Mouse (Mus musculus): ENCODE measurements around the gene Golga2.

DNA sequence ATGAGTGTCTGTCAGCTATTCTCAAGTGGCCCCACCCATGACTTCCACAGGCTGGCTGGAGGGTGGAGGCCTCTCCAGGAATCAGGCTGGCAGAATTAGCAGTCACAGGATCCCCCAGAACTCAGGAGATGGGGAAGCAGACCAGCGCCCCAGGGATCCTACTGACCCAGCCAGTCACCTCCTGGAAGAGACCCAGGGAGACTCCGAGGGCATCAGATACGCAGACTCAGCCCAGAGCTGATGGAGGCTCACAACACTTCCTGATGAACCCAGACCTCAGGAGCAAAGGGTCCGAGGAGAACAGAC lies 54.4 kb downstream of the Golga2 start:
- TF ChIP-seq CTCF (conservative IDR thresholded peaks at IDR 0.05 in 1 of 2, IDR thresholded peaks at IDR 0.05 in 1 of 2; ENCODE audit: low read depth in 2 of 2, low read length in 2 of 2) (no peak), POLR2A (IDR thresholded peaks at IDR 0.05; ENCODE audit: low read depth, low read length) (no peak), RAD21 (IDR thresholded peaks at IDR 0.05; ENCODE audit: low read depth, low read length) (no peak), BHLHE40 (IDR thresholded peaks at IDR 0.05; ENCODE audit: low read depth, low read length) (no peak), MEF2A (IDR thresholded peaks at IDR 0.05; ENCODE audit: borderline replicate concordance, low read depth, low read length) (no peak), EP300 (IDR thresholded peaks at IDR 0.05; ENCODE audit: low read length) (no peak), MAFK (IDR thresholded peaks at IDR 0.05; ENCODE audit: insufficient replicate concordance, low read length) (no peak)
